Mouse (Mus musculus) midbrain, embryonic 16.5 days (tissue): ENCODE data around the gene Cyth1. TPM values are rescaled to one million over a fixed set of nuclear protein-coding genes. Genes with fewer than 3 reads are reported as not detected.

Source experiments
- ATAC-seq: fragments of 200-750 bp; cut with Nextera tagmentation; 2 replicates; pipeline ENCODE4 v1.8.0; 2017; ENCODE audit warnings: moderate TSS enrichment
- H3K27ac ChIP-seq: fragments of 300-500 bp; sonication (generic); 2 replicates; pipeline ENCODE4 v1.5.1; 2014; ENCODE audit warnings: mild to moderate bottlenecking, low read length, mixed read lengths
- H3K27me3 ChIP-seq: fragments of 300-500 bp; sonication (generic); 2 replicates; pipeline ENCODE4 v1.6.1; 2014; ENCODE audit warnings: low read depth, low read length, mixed read lengths; ENCODE audit not compliant: control insufficient read depth, insufficient read depth
- H3K36me3 ChIP-seq: fragments of 300-500 bp; sonication (generic); 2 replicates; pipeline ENCODE4 v1.6.1; 2014; ENCODE audit warnings: mild to moderate bottlenecking, low read length, moderate library complexity, mixed read lengths; ENCODE audit not compliant: control insufficient read depth, insufficient read depth
- H3K4me1 ChIP-seq: fragments of 300-500 bp; sonication (generic); 2 replicates; pipeline ENCODE4 v1.6.1; 2014; ENCODE audit warnings: mild to moderate bottlenecking, low read length, mixed read lengths; ENCODE audit not compliant: control insufficient read depth, insufficient read depth
- H3K4me2 ChIP-seq: fragments of 300-500 bp; sonication (generic); 2 replicates; pipeline ENCODE4 v1.6.1; 2014; ENCODE audit warnings: mild to moderate bottlenecking, low read length, mixed read lengths
- H3K4me3 ChIP-seq: fragments of 300-500 bp; sonication (generic); 2 replicates; pipeline ENCODE4 v1.5.1; 2014; ENCODE audit warnings: low read depth, mild to moderate bottlenecking, low read length, moderate library complexity, mixed read lengths
- H3K9ac ChIP-seq: fragments of 300-500 bp; sonication (generic); 2 replicates; pipeline ENCODE4 v1.6.1; 2014; ENCODE audit warnings: low read depth, low read length, mixed read lengths
- H3K9me3 ChIP-seq: fragments of 300-500 bp; sonication (generic); replicated peaks from 2 replicates; pipeline ENCODE4 v1.6.1; 2014; ENCODE audit warnings: mild to moderate bottlenecking, low read length, mixed read lengths; ENCODE audit not compliant: control insufficient read depth, poor library complexity, severe bottlenecking
- WGBS: fragments of 180-500 bp; shearing (Covaris S2); extraction: QIAGEN DNeasy Blood & Tissue Kit; methylation state at CpG from one replicate; pipeline ENCODE4 v1.1.7; 2014; 5-methylcytosine and 5-hydroxymethylcytosine counted together
- polyA plus RNA-seq: library from polyadenylated mRNA; unstranded; fragments of >200 nt; fragmentation: Nextera tagmentation; extraction: Ambion mirVana; gene quantifications from 2 replicates; pipeline ENCODE4 v1.2.1, GENCODE M21; 2015

Cyth1 gene
- polyA plus RNA-seq, 1 experiment from 2014 or later: 26.7 TPM

DNA sequence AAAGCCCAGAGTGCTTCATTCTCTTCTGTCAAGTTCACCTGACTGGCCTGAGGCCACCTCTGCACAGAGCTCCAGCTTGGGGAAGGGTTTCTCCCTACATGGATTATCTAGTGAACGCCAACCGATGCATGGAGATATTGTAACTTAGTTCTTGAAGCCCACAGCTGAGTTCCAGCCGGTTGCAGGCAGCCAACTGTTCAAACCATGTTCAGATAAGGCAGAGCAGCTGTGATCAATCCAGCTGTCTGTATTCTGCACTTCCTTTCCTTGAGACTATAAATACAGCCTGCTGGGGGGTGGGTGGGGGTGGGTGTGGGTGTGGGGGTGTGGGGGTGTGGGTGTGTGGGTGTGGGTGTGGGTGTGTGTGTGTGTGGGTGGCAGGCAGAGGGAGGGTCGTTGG is 163.2 kb downstream of the Cyth1 start:
- H3K4me1 ChIP-seq: no peaks in the 10 kb centered on the region
- H3K9ac ChIP-seq: no peak overlapping the region
- no peaks in the 10 kb centered on the region for H3K27me3 ChIP-seq
- no peak for ATAC-seq
- no peaks in the 10 kb centered on the region for H3K9me3 ChIP-seq
- H3K36me3 ChIP-seq: no peaks in the 10 kb centered on the region
- no peak overlapping the region for H3K4me2 ChIP-seq
- no peak overlapping the region for H3K27ac ChIP-seq
- WGBS: 83% methylated on average over 4 of the region's 4 CpGs
- H3K4me3 ChIP-seq: no peak overlapping the region

DNA sequence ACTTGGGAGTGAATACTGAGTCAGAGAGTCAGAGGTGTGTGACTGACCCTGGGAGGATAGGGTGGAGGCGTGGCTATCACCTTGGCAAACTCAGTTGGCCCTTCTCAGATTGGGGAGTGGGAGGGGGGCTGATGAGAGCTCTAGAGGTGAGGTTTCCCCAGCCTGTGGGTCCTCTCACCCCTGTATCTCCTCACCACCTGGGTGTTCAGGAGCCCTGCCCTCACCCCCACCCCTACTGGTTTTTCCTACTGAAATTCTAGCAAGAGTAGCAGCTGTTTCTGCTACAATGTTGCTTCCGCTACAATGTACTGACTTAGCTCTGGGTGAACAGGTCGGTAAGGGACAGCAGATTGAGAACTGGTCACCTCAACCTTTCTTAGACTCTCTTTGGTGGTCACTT is 164.1 kb downstream of the Cyth1 start:
- Histone ChIP-seq H3K4me2 (no peak overlapping the region), H3K9ac (no peak overlapping the region), H3K4me3 (no peak overlapping the region), H3K27ac (no peak overlapping the region), H3K27me3 (no peaks in the 10 kb centered on the region), H3K9me3 (no peaks in the 10 kb centered on the region), H3K36me3 (no peaks in the 10 kb centered on the region), H3K4me1 (no peaks in the 10 kb centered on the region)
- WGBS: 74% methylated on average over 3 of the region's 3 CpGs
- no peak for ATAC-seq

- H3K27me3 ChIP-seq: no peaks in the 10 kb centered on the region
- WGBS: 5% methylated on average over 6 of the region's 6 CpGs
- no peak overlapping the region for H3K4me2 ChIP-seq
- no peaks in the 10 kb centered on the region for H3K36me3 ChIP-seq
- H3K4me1 ChIP-seq: no peaks in the 10 kb centered on the region
- no peak overlapping the region for H3K9ac ChIP-seq
- H3K27ac ChIP-seq: no peak overlapping the region
- ATAC-seq: no peak
- no peaks in the 10 kb centered on the region for H3K9me3 ChIP-seq
- no peak overlapping the region for H3K4me3 ChIP-seq
These were observed 164.6 kb downstream of the Cyth1 start for GRCm38 (mm10) chr11:118083811-118084210.

- H3K27ac ChIP-seq: no peak overlapping the region
- H3K4me2 ChIP-seq: no peak overlapping the region
- no peaks in the 10 kb centered on the region for H3K27me3 ChIP-seq
- no peak for ATAC-seq
- no peaks in the 10 kb centered on the region for H3K36me3 ChIP-seq
- H3K4me3 ChIP-seq: no peak overlapping the region
- no peaks in the 10 kb centered on the region for H3K4me1 ChIP-seq
- H3K9me3 ChIP-seq: no peaks in the 10 kb centered on the region
- H3K9ac ChIP-seq: no peak overlapping the region
- WGBS: 90% methylated on average over 14 of the region's 14 CpGs
These were observed 166.1 kb downstream of the Cyth1 start for GRCm38 (mm10) chr11:118082294-118082693.

Other genes with a start within 250 kb of the Cyth1 start
- 0.20 and 0.35 TPM in 2 replicates for gene Dnah17, start 118.0 kb downstream of the Cyth1 start, polyA plus RNA-seq
- 17.7 and 18.8 TPM in 2 replicates for gene Usp36, start 41.7 kb upstream of the Cyth1 start, polyA plus RNA-seq
- gene Cep295nl, start 93.9 kb upstream of the Cyth1 start, polyA plus RNA-seq: 0.10 and 0.15 TPM in 2 replicates
- 83.6 and 98.8 TPM in 2 replicates for gene Timp2, start 107.1 kb upstream of the Cyth1 start, polyA plus RNA-seq
- gene Lgals3bp, start 153.5 kb upstream of the Cyth1 start, polyA plus RNA-seq: 3.8 and 4.4 TPM in 2 replicates
- 24.9 and 27.8 TPM in 2 replicates for gene Cant1, start 170.5 kb upstream of the Cyth1 start, polyA plus RNA-seq
- gene C1qtnf1, start 179.6 kb upstream of the Cyth1 start, polyA plus RNA-seq: 4.1 and 4.2 TPM in 2 replicates
- 5.5 and 5.9 TPM in 2 replicates for gene Engase, start 228.2 kb upstream of the Cyth1 start, polyA plus RNA-seq